Mouse (Mus musculus) liver, embryonic 14.5 days (tissue): ENCODE measurements around the gene Anapc1.

Experiments
- CTCF ChIP-seq: IDR thresholded peaks from 2 replicates; pipeline ENCODE4 v1.5.1; 2016; ENCODE audit warnings: antibody characterized with exemption, low read depth, control low read depth
- EP300 ChIP-seq: IDR thresholded peaks from 2 replicates; pipeline ENCODE4 v1.6.1; 2016; ENCODE audit warnings: antibody characterized with exemption, low read depth

GRCm38 (mm10) chr2:128592301-128592700 is 94.9 kb downstream of the Anapc1 start:
- TF ChIP-seq EP300 (no peak), CTCF (no peak)
